Mouse (Mus musculus) CD4-positive naive resting alpha-beta T cell, adult 57 days (primary cell): ENCODE measurements around the gene Shpk. TPM values are rescaled to one million over a fixed set of nuclear protein-coding genes. Genes with fewer than 3 reads are reported as not detected.

Experiments used
- total RNA-seq: library from RNA; stranded (reverse); gene quantifications from one replicate; pipeline ENCODE4 v1.2.4, GENCODE M21; 2023

Shpk gene
- total RNA-seq = 6.1 TPM

GRCm38 (mm10) chr11:73199230-73199712, at the start of gene Shpk:
TSS of gene Shpk (plus strand) at chr11:73199460.

DNA sequence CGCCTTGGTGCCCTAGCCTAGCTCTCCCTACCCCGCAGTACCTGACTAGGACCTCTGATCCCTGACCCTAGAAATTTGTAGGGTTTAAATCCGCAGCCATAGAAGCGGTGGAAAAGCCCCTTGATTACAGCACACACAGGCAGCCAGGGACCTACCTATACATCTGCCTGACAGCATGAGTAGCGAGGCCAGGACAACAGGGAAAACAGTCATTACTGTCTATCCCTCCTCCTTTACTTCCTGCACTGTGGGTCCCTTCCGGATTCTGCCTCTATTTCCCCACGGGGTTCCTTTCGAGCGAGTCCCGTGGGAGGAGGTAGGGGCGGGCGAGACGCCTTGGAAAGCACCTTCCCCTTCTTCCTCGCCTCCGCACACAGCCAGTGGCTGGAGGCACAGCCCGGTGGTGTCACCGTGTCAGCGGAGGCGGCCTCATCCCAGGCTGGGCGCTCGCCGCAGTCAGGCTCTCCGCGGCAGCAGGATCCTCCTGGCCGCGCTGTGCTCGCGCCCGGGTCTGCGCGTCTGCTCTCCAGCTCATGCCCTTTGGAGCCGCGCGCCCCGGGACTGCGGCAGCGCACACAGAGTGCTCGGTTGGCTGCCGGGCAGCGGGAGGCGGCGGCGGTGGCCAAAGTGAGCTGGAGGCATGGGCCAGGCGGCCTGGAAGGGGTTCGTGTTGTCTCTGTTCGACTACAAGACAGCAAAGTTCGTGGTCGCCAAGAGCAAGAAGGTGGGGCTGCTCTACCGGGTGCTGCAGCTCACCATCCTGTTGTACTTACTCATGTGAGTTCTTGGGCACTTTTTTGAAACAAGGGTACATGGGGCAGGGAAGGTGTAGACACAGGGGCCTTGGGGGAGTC, 39.1 kb upstream of the Shpk start, which contains the start of gene P2rx5:
Gene P2rx5 (plus strand): TSS at position 465 of the 854 bp plus-strand sequence.

DNA sequence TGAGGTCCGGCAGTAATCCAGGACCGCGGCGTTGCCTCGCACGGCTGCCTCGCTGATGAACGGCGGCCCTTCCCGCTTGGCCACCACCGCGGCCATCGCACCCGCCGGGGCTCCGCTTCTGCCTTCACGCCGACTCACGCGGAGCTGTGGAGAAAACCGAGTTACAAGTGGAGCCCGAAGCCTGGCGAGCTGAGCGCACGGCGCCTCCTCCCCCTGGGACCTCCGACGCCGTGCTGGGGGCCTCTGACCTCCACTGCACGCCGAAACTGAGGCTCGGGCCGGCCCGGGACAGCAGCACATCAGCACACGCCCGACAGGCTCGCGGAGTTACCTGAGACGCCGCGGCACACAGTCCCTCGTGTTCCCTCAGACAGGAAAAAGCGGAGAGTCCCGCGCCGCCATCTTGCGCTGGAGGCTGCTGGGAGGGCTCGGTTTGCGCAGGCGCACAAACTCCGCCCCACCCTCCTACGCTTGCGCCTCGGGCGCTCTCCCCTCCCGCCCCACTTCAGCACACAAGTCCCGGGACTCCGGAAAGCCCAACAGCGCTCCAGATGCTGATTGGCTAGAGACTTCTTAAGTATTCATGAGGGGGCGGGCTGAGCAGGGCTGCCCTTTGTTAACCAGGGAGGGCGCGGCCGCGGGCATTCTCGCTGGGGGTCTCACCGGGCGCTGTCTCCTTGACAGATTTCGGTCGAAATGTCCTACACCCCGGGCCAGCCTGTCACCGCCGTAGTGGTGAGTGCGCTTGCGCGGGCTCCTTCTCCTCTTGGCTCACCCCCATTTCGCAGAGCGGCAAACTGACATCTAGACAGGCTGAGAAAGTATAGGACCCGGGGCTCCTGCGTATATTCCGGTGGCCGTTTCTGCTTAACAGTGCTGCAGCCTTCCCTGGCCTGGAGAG, 22.4 kb upstream of the Shpk start, which contains the start of the genes Emc6 and Tax1bp3:
Gene Emc6 (minus strand): TSS at position 430 of the 901 bp plus-strand sequence.
Gene Tax1bp3 (plus strand): TSS at position 476 of the 901 bp plus-strand sequence.

GRCm38 (mm10) chr11:73198603-73199229, 544 bp upstream of the Shpk start, which contains the start of gene Ctns:
TSS of gene Ctns (minus strand) at chr11:73199042.

DNA sequence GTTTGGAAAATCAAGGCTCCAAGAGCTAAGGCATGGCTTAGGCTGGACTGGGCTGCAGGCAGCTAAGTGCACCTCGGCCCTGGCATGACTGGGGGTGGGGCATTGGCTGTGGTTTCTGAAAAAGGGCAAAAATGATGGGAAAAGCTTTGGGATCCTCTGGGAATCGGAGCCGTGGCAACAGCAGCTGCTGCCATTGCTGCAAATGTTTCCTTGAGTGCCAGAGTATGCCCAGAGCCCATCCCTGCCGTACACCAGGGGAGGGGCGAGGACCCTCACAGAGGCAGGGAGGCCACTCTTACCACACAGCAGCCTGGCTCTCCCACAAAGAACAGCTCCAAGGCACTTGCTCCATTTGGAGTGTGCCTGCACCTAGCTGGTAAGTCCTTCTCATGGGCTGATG, 34.7 kb downstream of the Shpk start, which contains the start of gene Trpv1:
Gene Trpv1 (plus strand): TSS at position 301 of the 400 bp plus-strand sequence.

DNA sequence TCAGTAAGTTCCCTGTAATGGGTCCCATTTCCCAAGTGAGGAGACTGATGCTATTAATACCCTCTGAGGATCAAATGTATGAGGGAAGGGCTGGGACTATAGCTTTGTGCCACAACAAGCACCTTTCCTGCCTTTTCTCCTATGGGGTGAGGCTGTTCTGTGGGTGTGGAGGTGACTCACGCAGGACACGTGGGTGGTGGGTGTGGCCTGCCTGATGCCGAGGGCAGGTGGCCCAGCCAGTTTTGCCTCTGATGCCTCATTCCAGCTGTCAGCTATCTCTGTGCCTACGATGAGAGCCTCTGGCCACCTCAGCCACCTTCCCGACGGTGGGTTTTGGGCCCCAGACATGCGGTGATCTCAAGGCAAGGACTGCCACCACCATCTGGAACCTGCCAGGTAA, 68.0 kb downstream of the Shpk start, which contains the start of gene Trpv3:
Gene Trpv3 (plus strand): TSS at position 122 of the 400 bp plus-strand sequence.

Other genes with a start within 250 kb of the Shpk start
- 253 TPM for gene Atp2a3, start 238.3 kb upstream of the Shpk start, total RNA-seq
- 1.4 TPM for gene P2rx1, start 200.4 kb upstream of the Shpk start, total RNA-seq
- gene Camkk1, start 180.5 kb upstream of the Shpk start, total RNA-seq = 4.4 TPM
- gene Ncbp3, start 151.7 kb upstream of the Shpk start, total RNA-seq = 24.5 TPM
- 1.4 TPM for gene Itgae, start 108.9 kb upstream of the Shpk start, total RNA-seq
- 1.4 TPM for gene Haspin, start 61.2 kb upstream of the Shpk start, total RNA-seq
- not detected for gene P2rx5, start 39.0 kb upstream of the Shpk start, total RNA-seq
- gene Emc6, start 22.4 kb upstream of the Shpk start, total RNA-seq = 53.4 TPM
- gene Tax1bp3, start 22.4 kb upstream of the Shpk start, total RNA-seq = 8.2 TPM
- 17.3 TPM for gene Ctns, start 418 bp upstream of the Shpk start, total RNA-seq
- not detected for gene Trpv1, start 34.8 kb downstream of the Shpk start, total RNA-seq
- gene Trpv3, start 67.9 kb downstream of the Shpk start, total RNA-seq = not detected
- 0.18 TPM for gene Aspa, start 130.1 kb downstream of the Shpk start, total RNA-seq
- not detected for gene Gm49340, start 130.3 kb downstream of the Shpk start, total RNA-seq
- not detected for gene Spata22, start 130.3 kb downstream of the Shpk start, total RNA-seq
- not detected for gene Olfr20, start 151.3 kb downstream of the Shpk start, total RNA-seq
- gene Olfr376, start 171.8 kb downstream of the Shpk start, total RNA-seq = not detected
- not detected for gene Olfr1, start 200.2 kb downstream of the Shpk start, total RNA-seq
- not detected for gene Olfr378, start 229.0 kb downstream of the Shpk start, total RNA-seq